Mouse (Mus musculus): ENCODE results near the gene Cts7. TPM values are rescaled to one million over a fixed set of nuclear protein-coding genes. Genes with fewer than 3 reads are reported as not detected.

Gene Cts7
- not detected in 2 replicates for polyA plus RNA-seq (2011; ENCODE audit: insufficient read depth, insufficient read length, low read depth, missing spikeins)

DNA sequence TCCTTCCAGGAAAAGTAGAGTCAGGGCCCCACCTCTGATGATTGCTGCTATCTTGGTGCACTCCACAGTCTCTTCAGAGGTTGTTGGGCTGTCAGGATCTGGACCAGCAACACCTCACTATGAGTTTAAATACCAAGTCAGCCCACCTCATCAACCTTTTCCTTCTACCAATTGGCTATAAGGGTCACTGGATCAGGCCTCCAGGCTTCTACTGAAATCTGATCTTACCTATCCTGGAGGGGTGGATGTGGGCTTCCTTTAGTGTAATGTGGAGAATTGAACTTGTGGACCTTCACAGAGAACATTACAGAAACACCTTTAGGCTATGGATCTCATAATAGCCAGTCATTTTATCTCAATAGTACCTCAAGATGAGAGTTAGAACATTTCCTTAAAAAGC lies at the start of gene Cts7:
Gene Cts7 (minus strand): TSS at position 101 of the 400 bp plus-strand sequence.
- H3K9me3 ChIP-seq (replicated peaks; ENCODE audit: control insufficient read depth, insufficient read depth, low read length, poor library complexity, severe bottlenecking) = no peaks in the 10 kb centered on the region

More for the DNA sequence above, at the start of gene Cts7:
- no peak within 1 kb of the TSS for H3K4me3 ChIP-seq (ENCODE audit: low read depth, low read length)
- no peak within 1 kb of the TSS for H3K9ac ChIP-seq (ENCODE audit: low read depth, poor library complexity, severe bottlenecking)
- H3K27ac ChIP-seq (ENCODE audit: insufficient read depth, low read length) = no peak within 1 kb of the TSS
- no peaks in the 10 kb centered on the region for H3K27me3 ChIP-seq (ENCODE audit: control insufficient read depth, insufficient read depth, low read length, poor library complexity, severe bottlenecking)
- TF ChIP-seq CTCF (IDR thresholded peaks at IDR 0.05; ENCODE audit: low read depth, low read length) (no peak), EP300 (IDR thresholded peaks at IDR 0.05; ENCODE audit: insufficient read depth, low read depth, low read length) (no peak), POLR2A (IDR thresholded peaks at IDR 0.05; ENCODE audit: insufficient read depth, low read length) (no peak)
- no peaks in the 10 kb centered on the region for H3K36me3 ChIP-seq (ENCODE audit: control insufficient read depth, insufficient read depth, low read length, poor library complexity, severe bottlenecking)
- H3K4me1 ChIP-seq (ENCODE audit: control insufficient read depth, insufficient read depth, low read length) = no peaks in the 10 kb centered on the region

Other genes starting within 250 kb of the Cts7 start
- 0.70 TPM in 1 of 2 replicates, not detected in the other for gene Ctsr, start 193.9 kb downstream of the Cts7 start, polyA plus RNA-seq (2011; ENCODE audit: insufficient read depth, insufficient read length, low read depth, missing spikeins)
- not detected in 2 replicates for gene Cts6, start 154.8 kb downstream of the Cts7 start, polyA plus RNA-seq (2011; ENCODE audit: insufficient read depth, insufficient read length, low read depth, missing spikeins)
- not detected in 2 replicates for gene Cts8, start 102.8 kb downstream of the Cts7 start, polyA plus RNA-seq (2011; ENCODE audit: insufficient read depth, insufficient read length, low read depth, missing spikeins)
- gene Gm49398, start 69.4 kb downstream of the Cts7 start, polyA plus RNA-seq (2011; ENCODE audit: insufficient read depth, insufficient read length, low read depth, missing spikeins) = not detected in 2 replicates
- 1.4 TPM in 1 of 2 replicates, not detected in the other for gene Ctsm, start 183.6 kb upstream of the Cts7 start, polyA plus RNA-seq (2011; ENCODE audit: insufficient read depth, insufficient read length, low read depth, missing spikeins)
- not detected in 2 replicates for gene Gm49352, start 210.0 kb upstream of the Cts7 start, polyA plus RNA-seq (2011; ENCODE audit: insufficient read depth, insufficient read length, low read depth, missing spikeins)
- gene Cts3, start 211.9 kb upstream of the Cts7 start, polyA plus RNA-seq (2011; ENCODE audit: insufficient read depth, insufficient read length, low read depth, missing spikeins) = 1.7 and 4.5 TPM in 2 replicates

Data from ES-Bruce4 (cell line).